Mouse (Mus musculus): ENCODE results near the gene Tcp10c.
"Not testable (repeated sequence)": the region's sequence is repeated elsewhere in the genome, so short reads cannot be mapped to it uniquely, and the experiment has no call there.

Gene Tcp10c

GRCm38 (mm10) chr17:13381286-13381685 lies 26.9 kb downstream of the Tcp10c start:
- in situ Hi-C loops (cut with MboI, MseI) = loop anchor here (10.0 kb wide), 1 partner anchor 164 kb away; no protein-coding TSS in a partner anchor

DNA sequence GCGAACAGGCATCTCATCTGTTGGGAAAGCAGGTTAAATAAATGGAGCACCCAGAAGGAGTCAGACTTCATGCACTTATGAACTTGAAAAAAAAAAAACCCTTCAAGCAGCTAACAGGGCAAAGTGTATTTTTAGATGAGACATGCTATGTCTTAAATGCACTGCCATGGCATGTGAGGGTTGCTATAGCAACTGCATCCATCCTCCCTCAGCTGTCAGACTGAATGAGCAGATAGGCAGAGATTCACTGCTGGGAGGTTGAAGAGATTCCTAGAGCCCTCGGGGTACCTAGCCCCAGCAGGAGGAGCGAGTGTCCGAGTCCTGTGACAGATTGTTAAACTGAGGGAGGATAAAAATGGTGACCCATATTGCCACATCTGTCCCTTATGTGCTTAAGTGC lies 36.6 kb downstream of the Tcp10c start:
- in situ Hi-C loops (cut with MboI, MseI) = loop anchor here (5.0 kb wide), 1 partner anchor 274 kb away; no protein-coding TSS in a partner anchor

GRCm38 (mm10) chr17:13399961-13400360 lies 45.6 kb downstream of the Tcp10c start:
- in situ Hi-C loops (cut with MboI, MseI) = not testable (repeated sequence)

DNA sequence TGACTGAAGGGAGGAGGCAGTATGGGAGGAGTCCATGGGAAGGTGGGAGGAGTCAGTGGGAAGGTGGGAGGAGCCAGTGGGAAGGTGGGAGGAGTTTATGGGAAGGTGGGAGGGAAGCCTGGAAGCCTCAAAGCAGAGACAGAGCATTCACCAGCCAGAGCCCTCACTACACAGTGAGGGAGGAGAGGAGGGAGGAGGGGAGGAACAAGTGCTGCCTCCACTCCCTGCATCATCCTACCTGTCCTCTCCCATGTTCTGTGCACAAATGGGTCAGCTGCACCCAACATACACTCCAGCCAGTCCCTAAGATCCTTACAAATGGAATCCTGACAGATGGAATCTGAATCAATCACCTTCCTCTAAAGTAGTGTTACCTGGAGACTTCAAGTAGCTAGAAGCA lies 47.7 kb downstream of the Tcp10c start:
- in situ Hi-C loops (cut with MboI, MseI) = not testable (repeated sequence)

- in situ Hi-C loops (cut with MboI, MseI) = not testable (repeated sequence)
These were observed 49.3 kb downstream of the Tcp10c start for GRCm38 (mm10) chr17:13403527-13404131.

DNA sequence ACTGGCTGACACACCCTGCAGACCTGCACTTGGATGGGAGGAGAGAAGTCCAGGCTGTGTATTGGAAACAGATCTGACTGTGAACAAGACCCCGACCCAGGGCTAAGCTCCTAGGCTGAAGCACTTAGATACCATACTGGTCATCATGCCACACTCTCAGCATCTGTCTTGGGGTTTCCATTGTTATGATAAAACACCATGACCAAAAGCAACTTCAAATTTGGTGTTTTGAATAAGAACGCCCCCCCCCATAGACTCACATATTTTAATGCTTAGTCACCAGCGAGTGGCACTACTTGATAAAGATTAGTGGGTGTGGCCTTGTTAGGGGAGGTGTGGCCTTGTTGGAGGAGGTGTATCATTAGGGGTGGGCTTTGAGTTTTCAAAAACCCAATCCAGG lies 51.7 kb downstream of the Tcp10c start:
- in situ Hi-C loops (cut with MboI, MseI) = not testable (repeated sequence)

DNA sequence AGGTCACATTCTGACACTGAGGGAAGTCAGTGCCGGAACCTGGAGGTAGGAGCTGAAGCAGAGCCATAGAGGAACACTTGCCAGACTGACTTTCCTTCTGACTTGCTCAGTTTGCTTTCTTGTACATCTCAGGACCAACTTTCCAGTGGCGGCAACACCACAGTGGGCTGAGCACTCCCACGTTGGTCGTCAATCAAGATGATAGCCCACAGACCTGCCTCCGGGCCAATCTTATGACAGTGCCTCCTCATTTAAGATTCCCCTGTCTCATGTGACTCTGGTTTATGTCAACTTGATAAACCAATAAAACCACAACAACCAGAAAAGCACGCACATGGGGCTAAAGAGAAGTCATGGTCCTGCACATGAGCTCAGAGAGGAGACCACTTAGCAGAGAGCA lies 52.3 kb downstream of the Tcp10c start:
- in situ Hi-C loops (cut with MboI, MseI) = not testable (repeated sequence)

- in situ Hi-C loops (cut with MboI, MseI) = not testable (repeated sequence)
These were observed 53.4 kb downstream of the Tcp10c start for GRCm38 (mm10) chr17:13407621-13408256.

DNA sequence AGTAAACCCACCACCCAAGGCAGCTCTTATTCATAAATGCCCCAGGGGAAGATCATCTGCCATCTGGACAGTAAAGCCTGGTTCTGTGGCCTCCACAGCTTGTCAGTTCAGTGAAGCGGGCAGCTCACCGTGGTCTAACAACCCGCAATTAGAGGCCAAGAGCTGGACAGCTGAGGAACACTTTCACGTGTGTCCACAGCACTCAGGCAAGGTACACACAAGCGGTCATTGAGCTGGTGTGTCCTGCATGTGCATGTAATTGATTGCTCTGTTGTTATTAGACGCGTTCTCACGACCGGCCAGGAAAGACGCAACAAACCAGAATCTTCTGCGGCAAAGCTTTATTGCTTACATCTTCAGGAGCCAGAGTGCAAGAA lies 53.9 kb downstream of the Tcp10c start:
- in situ Hi-C loops (cut with MboI, MseI) = not testable (repeated sequence)

- in situ Hi-C loops (cut with MboI, MseI) = loop anchor here (5.0 kb wide), 1 partner anchor 289 kb away; the partner anchor contains the start of gene Unc93a
These were observed 66.7 kb downstream of the Tcp10c start for GRCm38 (mm10) chr17:13421022-13421591.

DNA sequence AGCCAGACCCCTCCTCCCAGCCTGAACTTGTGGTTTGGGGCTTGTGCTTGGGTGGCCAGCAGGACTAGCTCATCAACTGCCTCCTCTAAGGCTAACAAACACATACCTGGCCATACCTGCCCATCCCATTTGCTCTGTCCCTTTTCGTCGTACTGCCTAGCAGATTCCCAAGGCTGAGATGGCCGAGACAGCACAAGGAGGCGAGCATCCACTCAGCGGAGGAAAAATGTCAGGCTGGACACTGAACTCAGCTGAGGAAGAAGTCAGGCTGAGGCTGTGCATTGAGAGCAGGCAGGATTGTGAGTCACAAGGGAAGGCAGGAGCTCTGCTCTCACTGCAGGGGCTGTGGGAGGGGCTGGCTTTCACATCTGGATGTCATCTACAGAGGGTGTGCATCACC lies 68.3 kb downstream of the Tcp10c start:
- in situ Hi-C loops (cut with MboI, MseI) = loop anchor here (5.0 kb wide), 1 partner anchor 290 kb away; the partner anchor contains the start of gene Unc93a

- in situ Hi-C loops (cut with MboI, MseI) = loop anchor here (5.0 kb wide), 1 partner anchor 291 kb away; the partner anchor contains the start of gene Unc93a
These were observed 69.1 kb downstream of the Tcp10c start for GRCm38 (mm10) chr17:13423373-13424024.

DNA sequence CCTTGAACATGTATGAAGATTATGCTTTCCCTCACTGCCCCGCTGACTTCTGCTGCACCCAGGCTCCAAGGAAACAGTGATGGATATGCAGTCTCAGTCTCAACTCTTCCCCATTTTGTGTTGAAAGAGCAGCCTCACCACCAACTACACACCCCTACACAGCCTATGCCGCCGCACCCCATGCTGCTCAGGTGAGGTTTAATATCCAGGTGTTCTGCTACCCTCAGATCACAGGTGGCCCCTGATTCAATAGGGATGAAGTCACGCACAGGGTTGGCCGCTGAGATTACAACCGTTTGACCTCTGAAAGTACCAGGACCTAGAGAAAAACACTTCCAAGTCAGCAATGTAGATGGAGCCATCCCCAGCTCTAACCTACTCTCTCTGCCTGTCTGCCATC lies 69.9 kb downstream of the Tcp10c start:
- in situ Hi-C loops (cut with MboI, MseI) = loop anchor here (5.0 kb wide), 1 partner anchor 292 kb away; the partner anchor contains the start of gene Unc93a

- in situ Hi-C loops (cut with MboI, MseI) = not testable (repeated sequence)
These were observed 71.3 kb downstream of the Tcp10c start for GRCm38 (mm10) chr17:13425694-13426093.

DNA sequence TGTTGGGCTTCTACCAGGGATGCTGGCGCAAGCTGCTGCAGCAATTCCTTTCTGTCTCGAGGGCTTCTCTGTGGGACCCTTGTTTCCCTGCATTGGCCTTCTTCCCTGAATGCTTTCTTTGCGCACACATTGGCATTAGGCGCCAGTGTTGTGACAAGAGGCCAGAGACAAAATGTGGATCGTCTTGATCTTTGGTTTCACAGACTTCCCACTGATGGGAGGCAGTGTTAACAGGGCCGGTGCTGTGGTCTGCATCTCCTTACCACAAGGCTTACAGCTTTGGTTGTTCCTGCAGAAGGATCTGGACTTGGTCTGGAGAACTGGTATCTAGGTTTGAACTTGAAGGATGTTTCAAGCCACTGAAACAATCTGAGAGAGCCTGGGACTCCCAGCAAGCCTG lies 72.1 kb downstream of the Tcp10c start:
- in situ Hi-C loops (cut with MboI, MseI) = not testable (repeated sequence)

Data from T-helper 1 cell (primary cell).